Mouse (Mus musculus) small intestine, adult 2 months (tissue): Measurements from ENCODE around the gene Cdk5r1. TPM values are rescaled to one million over a fixed set of nuclear protein-coding genes. Genes with fewer than 3 reads are reported as not detected.

Experiments
- H3K27ac ChIP-seq: fragments of 200-500 bp; 2 replicates; pipeline ENCODE4 v1.5.1; 2012; ENCODE audit warnings: low read depth, low read length, control low read depth, inconsistent platforms; ENCODE audit not compliant: insufficient read depth
- H3K27me3 ChIP-seq: fragments of 200-500 bp; 2 replicates; pipeline ENCODE4 v1.6.1; 2012; ENCODE audit warnings: mild to moderate bottlenecking, moderate library complexity, low read length, inconsistent platforms; ENCODE audit not compliant: control insufficient read depth, insufficient read depth
- H3K36me3 ChIP-seq: fragments of 200-500 bp; 2 replicates; pipeline ENCODE4 v1.6.1; 2012; ENCODE audit warnings: mild to moderate bottlenecking, low read length, control low read depth, inconsistent platforms; ENCODE audit not compliant: control insufficient read depth, insufficient read depth
- H3K4me1 ChIP-seq: fragments of 200-500 bp; 2 replicates; pipeline ENCODE4 v1.6.1; 2012; ENCODE audit warnings: low read length, inconsistent platforms, mixed read lengths; ENCODE audit not compliant: control insufficient read depth, insufficient read depth, insufficient read length
- H3K4me3 ChIP-seq: fragments of 200-500 bp; 2 replicates; pipeline ENCODE4 v1.5.1; 2012; ENCODE audit warnings: low read depth, mild to moderate bottlenecking, control low read depth, inconsistent platforms, low read length, moderate library complexity
- CTCF ChIP-seq: fragments of 200-500 bp; IDR thresholded peaks from 2 replicates; pipeline ENCODE4 v1.5.1; 2012; ENCODE audit warnings: low read depth, mild to moderate bottlenecking, control low read depth, inconsistent platforms, low read length, moderate library complexity, mixed read lengths; ENCODE audit not compliant: insufficient replicate concordance, insufficient read length; ENCODE audit errors: extremely low read depth
- POLR2A ChIP-seq: fragments of 200-500 bp; IDR thresholded peaks from 2 replicates; pipeline ENCODE4 v1.6.1; 2012; ENCODE audit warnings: low read depth, mild to moderate bottlenecking, control low read depth, inconsistent platforms, low read length, moderate library complexity
- WGBS: fragments of 180-500 bp; shearing (Covaris S2); methylation state at CpG from one replicate; pipeline ENCODE4 v1.1.7; 2018; 5-methylcytosine and 5-hydroxymethylcytosine counted together
- polyA plus RNA-seq: library from polyadenylated mRNA; depleted of rRNA; stranded (reverse); fragments of >200 nt; gene quantifications from 2 replicates; pipeline ENCODE4 v1.2.3, GENCODE M21; 2012

Gene Cdk5r1
- polyA plus RNA-seq, 1 experiment, result 0.51 TPM

DNA sequence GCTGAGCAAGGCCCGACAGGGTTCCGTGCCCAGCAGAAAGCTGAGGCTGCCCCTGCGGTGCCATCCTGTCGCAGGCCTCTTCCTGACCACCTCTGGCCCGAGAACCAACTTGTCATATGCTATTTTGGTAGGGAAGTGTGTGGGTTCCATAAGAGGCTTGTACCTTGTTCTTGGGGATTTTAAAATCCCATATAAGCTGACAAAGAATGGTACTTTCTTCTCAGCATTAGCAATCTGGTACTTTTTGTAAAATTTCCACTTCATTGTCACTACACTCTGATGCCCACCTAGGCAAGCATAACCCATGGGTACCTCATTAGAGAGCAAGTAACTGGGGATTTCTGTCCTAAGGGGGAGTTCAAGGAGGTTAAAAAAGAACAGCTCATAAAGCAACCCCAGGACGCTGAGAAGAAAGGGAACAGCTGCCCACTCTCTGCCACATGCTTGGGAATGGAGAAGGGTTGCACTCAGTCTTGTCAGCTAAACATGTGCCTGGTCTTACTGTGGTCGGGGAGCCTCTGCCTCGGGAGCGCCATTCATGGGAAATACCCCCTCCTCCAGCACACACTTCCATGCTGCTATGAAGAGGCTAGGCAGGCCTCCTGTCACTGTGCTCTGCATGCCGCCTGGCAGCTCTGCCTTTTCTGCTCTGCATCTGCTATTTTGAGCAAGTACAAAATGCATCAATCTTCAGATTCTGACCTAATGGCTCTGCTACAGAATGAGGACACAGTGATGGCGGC, 21.7 kb downstream of the Cdk5r1 start:
- no peak overlapping the region for H3K4me3 ChIP-seq
- H3K27me3 ChIP-seq, result no peaks in the 10 kb centered on the region
- H3K27ac ChIP-seq, result no peak overlapping the region
- TF ChIP-seq POLR2A (no peak), CTCF (no peak)
- H3K4me1 ChIP-seq, result no peaks in the 10 kb centered on the region
- H3K36me3 ChIP-seq, result peaks cover 8% of the 10 kb centered on the region
- WGBS, result 87% methylated on average over 11 of the region's 11 CpGs

DNA sequence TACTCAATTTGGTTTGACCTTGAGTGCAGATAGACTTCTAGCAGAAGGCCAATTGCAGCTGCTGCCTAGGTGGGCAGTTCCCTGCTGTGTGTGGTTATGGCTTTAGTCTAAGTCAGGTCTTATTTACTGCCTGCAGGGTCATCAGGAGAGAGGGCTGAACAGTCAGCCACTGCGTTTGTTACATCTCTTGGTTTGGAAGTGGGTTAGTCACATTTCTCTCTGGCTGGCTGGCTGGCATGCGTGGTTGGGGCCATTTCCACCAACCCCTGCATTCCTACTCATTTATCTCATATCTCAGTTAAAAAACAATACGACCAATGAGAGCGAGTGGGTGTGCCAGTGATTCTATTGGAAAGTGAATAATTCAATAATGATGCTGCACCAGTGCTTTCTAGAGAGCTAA, 22.7 kb downstream of the Cdk5r1 start:
- Histone ChIP-seq H3K4me3 (no peak overlapping the region), H3K27ac (no peak overlapping the region), H3K4me1 (no peaks in the 10 kb centered on the region), H3K36me3 (peaks cover 8% of the 10 kb centered on the region), H3K27me3 (no peaks in the 10 kb centered on the region)
- 86% methylated on average over 4 of the region's 4 CpGs for WGBS
- TF ChIP-seq POLR2A (no peak), CTCF (no peak)

DNA sequence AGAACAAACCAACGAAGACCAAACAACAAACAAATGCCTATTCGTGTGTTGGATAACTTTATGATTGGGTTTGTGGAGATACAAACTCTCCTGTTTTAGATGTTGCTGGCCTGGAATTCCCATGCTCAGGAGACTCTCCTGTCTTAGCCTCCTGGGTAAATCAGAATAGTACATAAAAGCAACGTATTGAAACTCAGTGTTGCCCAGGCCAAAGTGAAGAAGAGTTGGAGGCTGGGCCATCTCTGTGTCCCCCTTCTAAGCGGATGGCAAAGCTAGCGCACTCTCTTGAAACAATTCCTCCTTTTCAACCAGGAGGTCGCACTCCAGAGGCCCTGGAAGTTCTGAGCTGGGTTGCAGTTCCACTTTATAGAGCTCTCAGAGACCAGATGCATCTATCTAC, 26.5 kb downstream of the Cdk5r1 start:
- Histone ChIP-seq H3K27me3 (no peaks in the 10 kb centered on the region), H3K4me1 (peaks cover 2% of the 10 kb centered on the region; the same call in 1 of the 2 replicates), H3K27ac (no peak overlapping the region), H3K4me3 (no peak overlapping the region), H3K36me3 (peaks cover 2% of the 10 kb centered on the region)
- 92% methylated on average over 6 of the region's 6 CpGs for WGBS
- TF ChIP-seq POLR2A (no peak), CTCF (no peak)

DNA sequence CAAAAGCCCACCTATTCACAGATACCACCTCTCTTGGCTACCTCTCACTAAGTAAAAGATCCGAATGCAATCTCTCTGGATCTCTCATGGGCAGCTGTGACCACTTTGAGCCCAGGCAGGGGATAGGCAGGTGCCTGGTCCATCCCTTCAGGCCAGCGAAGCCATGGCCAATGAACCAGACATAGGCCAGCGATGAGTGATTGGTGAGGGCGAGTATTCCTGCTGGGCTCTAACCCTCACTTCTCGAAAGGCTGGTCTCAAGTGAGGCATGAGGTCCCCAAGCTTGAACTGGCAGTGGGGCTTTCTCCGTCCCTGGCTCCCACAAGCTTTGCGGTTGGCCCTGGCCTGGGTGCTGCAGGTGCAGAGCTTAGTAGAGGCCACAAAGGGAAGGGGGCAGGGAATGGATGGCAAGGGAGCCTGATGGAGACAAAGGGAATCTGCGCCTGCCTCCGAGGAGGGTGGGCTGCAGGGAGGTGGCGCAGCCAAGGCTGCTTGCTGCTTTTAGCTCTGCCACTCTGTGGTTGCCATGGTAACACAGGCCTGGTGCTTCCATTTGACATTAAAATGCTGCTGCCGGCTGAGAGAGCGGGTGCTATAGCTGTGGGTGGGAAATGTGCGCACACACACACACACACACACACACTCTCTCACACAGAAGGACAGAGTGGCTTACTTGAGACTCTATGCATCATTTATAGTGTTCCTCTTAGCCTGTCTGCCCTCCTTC, 27.1 kb downstream of the Cdk5r1 start:
- peaks cover 2% of the 10 kb centered on the region for H3K36me3 ChIP-seq
- H3K27ac ChIP-seq, result no peak overlapping the region
- H3K4me3 ChIP-seq, result no peak overlapping the region
- peaks cover 2% of the 10 kb centered on the region; the same call in 1 of the 2 replicates for H3K4me1 ChIP-seq
- no peaks in the 10 kb centered on the region for H3K27me3 ChIP-seq
- no peak for TF ChIP-seq POLR2A
- TF ChIP-seq CTCF, result no peak
- 83% methylated on average over 13 of the region's 13 CpGs for WGBS

DNA sequence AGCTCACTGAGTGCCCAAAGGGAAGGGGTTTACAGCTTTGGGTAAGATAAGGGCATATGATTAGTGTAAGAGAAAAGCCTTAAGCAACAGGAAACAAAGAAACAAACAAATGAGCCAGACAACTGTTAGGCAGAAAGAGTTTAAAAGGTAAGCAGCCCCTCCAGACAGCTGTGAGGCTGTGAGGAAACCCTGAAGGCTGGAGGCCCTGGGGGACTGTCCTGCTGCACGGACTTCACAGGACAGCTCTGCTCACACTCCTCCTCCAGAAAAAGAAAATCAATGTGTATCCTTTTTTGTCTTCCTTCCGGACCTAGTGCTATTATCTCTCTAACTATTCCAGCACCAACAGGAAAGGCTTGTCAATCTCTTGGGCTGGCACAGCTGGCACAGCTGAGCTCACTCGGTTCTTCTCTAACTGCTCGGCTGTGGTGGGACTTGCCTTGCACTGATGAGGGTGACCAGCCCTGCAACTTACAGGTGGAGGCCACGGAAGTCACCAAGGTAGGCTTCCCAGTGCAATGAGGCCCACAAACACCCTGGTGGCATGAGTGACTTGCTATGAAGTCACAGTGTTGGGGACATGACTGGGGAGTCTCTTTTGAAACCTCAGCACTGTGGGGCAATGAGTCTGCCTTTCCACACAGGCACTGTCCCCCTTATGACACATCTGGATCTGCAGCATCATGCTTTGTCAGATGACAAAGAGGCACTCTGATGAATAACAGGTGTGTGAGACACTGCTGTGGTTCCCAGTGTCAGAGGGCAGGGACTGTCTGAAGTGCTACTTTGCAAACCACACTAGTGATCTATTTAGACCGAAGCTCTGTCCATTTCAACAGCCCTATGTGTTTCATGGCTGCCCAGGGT, 27.9 kb downstream of the Cdk5r1 start:
- WGBS, result 68% methylated on average over 6 of the region's 6 CpGs
- Histone ChIP-seq H3K27me3 (no peaks in the 10 kb centered on the region), H3K36me3 (peaks cover 2% of the 10 kb centered on the region; the same call in 1 of the 2 replicates), H3K27ac (no peak overlapping the region), H3K4me3 (no peak overlapping the region), H3K4me1 (peaks cover 2% of the 10 kb centered on the region; the same call in 1 of the 2 replicates)
- TF ChIP-seq CTCF (no peak), POLR2A (no peak)

DNA sequence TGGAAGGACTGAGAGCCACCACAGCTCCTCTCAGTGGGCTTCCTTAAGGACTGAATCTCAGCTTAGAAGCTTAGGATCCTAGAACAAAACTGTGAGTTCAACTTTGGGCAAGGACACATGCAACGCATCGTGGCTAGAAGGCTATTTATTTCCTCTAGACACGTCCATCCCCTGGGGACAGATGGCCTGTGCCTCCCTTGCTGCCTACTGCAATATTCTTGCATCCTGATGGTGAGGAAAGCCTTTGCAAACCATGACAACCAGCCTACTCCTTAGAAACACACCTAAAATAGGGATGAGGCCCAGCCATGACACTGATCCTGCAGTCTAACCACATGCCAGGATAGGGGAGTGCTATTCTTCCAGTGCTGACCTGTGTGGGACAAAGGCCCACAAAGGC, 28.8 kb downstream of the Cdk5r1 start:
- Histone ChIP-seq H3K27ac (no peak overlapping the region), H3K27me3 (no peaks in the 10 kb centered on the region), H3K4me3 (no peak overlapping the region), H3K4me1 (peaks cover 2% of the 10 kb centered on the region; the same call in 1 of the 2 replicates), H3K36me3 (peaks cover 3% of the 10 kb centered on the region; the same call in 1 of the 2 replicates)
- TF ChIP-seq CTCF, result no peak
- no peak for TF ChIP-seq POLR2A
- WGBS, result 87% methylated on average over 3 of the region's 3 CpGs
